Mouse (Mus musculus) lung, embryonic 15.5 days (tissue): ENCODE measurements around the gene Mrpl9. TPM values are rescaled to one million over a fixed set of nuclear protein-coding genes. Genes with fewer than 3 reads are reported as not detected.
A peak's percentile ranks its signal among the peaks of the same experiment; 100 is the strongest.

ENCODE experiments used
- ATAC-seq: fragments of 200-750 bp; cut with Nextera tagmentation; 2 replicates; pipeline ENCODE4 v1.8.0; 2017; ENCODE audit warnings: moderate number of reproducible peaks, borderline replicate concordance; ENCODE audit not compliant: low FRiP score, low TSS enrichment; ENCODE audit errors: extremely low read depth
- H3K27ac ChIP-seq: fragments of 300-500 bp; sonication (generic); 2 replicates; pipeline ENCODE4 v1.5.1; 2015; ENCODE audit warnings: moderate library complexity, mild to moderate bottlenecking, inconsistent platforms
- H3K27me3 ChIP-seq: fragments of 300-500 bp; sonication (generic); 2 replicates; pipeline ENCODE4 v1.6.1; 2015; ENCODE audit warnings: inconsistent platforms
- H3K36me3 ChIP-seq: fragments of 300-500 bp; sonication (generic); 2 replicates; pipeline ENCODE4 v1.6.1; 2015; ENCODE audit warnings: inconsistent platforms
- H3K4me1 ChIP-seq: fragments of 300-500 bp; sonication (generic); 2 replicates; pipeline ENCODE4 v1.6.1; 2015; ENCODE audit warnings: inconsistent platforms
- H3K4me2 ChIP-seq: fragments of 300-500 bp; sonication (generic); 2 replicates; pipeline ENCODE4 v1.6.1; 2015; ENCODE audit warnings: inconsistent platforms, mild to moderate bottlenecking, moderate library complexity
- H3K4me3 ChIP-seq: fragments of 300-500 bp; sonication (generic); 2 replicates; pipeline ENCODE4 v1.5.1; 2015; ENCODE audit warnings: mild to moderate bottlenecking, inconsistent platforms
- H3K9ac ChIP-seq: fragments of 300-500 bp; sonication (generic); 2 replicates; pipeline ENCODE4 v1.6.1; 2015; ENCODE audit warnings: inconsistent platforms
- H3K9me3 ChIP-seq: fragments of 300-500 bp; sonication (generic); 2 replicates; pipeline ENCODE4 v1.6.1; 2016; ENCODE audit warnings: inconsistent platforms
- WGBS: fragments of 180-500 bp; shearing (Covaris S2); methylation state at CpG from one replicate; pipeline ENCODE4 v1.1.7; 2015; 5-methylcytosine and 5-hydroxymethylcytosine counted together
- polyA plus RNA-seq: library from polyadenylated mRNA; unstranded; fragments of >200 nt; fragmentation: Nextera tagmentation; extraction: Ambion mirVana; gene quantifications from 2 replicates; pipeline ENCODE4 v1.2.1, GENCODE M21; 2015

Gene Mrpl9
- polyA plus RNA-seq, 1 experiment from 2014 or later, result 62.6 TPM

GRCm38 (mm10) chr3:94430980-94431379 lies 12.1 kb upstream of the Mrpl9 start:
- H3K27me3 ChIP-seq, result no peaks in the 10 kb centered on the region
- no peak overlapping the region for H3K4me2 ChIP-seq
- no peaks in the 10 kb centered on the region for H3K9me3 ChIP-seq
- H3K4me1 ChIP-seq, result no peaks in the 10 kb centered on the region
- H3K4me3 ChIP-seq, result no peak overlapping the region
- no peaks in the 10 kb centered on the region for H3K36me3 ChIP-seq
- no peak overlapping the region for H3K27ac ChIP-seq
- 57% methylated on average over 2 of the region's 2 CpGs for WGBS
- no peak for ATAC-seq
- H3K9ac ChIP-seq, result no peak overlapping the region

- Histone ChIP-seq H3K4me1 (no peaks in the 10 kb centered on the region), H3K9me3 (no peaks in the 10 kb centered on the region), H3K36me3 (no peaks in the 10 kb centered on the region), H3K9ac (no peak overlapping the region), H3K27me3 (no peaks in the 10 kb centered on the region), H3K27ac (no peak overlapping the region), H3K4me3 (no peak overlapping the region), H3K4me2 (no peak overlapping the region)
- ATAC-seq, result no peak
- 64% methylated on average over 2 of the region's 2 CpGs for WGBS
Observed at GRCm38 (mm10) chr3:94434305-94434704, 8.8 kb upstream of the Mrpl9 start.

DNA sequence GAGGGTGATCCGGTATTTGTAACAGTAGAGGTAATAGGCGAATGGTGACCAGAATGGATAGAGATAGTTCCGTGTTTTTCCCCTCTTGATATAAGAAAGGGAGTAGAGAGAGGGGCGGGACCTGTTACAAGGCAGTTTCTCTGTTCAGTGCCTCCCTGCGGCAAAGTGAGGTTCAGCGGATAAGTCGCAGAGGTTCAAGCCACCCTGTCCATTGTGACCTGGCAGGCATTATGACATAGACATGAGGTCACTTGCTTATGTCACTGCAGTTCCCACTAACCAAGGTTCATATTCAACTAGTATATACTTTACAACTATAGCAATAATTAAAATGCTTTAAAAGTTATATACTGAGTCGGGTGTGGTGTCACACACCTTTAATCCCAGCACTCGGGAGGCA lies 6.7 kb upstream of the Mrpl9 start:
- no peaks in the 10 kb centered on the region for H3K36me3 ChIP-seq
- no peak overlapping the region for H3K4me3 ChIP-seq
- no peaks in the 10 kb centered on the region for H3K4me1 ChIP-seq
- no peak overlapping the region for H3K27ac ChIP-seq
- H3K9me3 ChIP-seq, result no peaks in the 10 kb centered on the region
- peaks cover 6% of the 10 kb centered on the region; the same call in 1 of the 2 replicates for H3K27me3 ChIP-seq
- H3K9ac ChIP-seq, result no peak overlapping the region
- no peak for ATAC-seq
- no peak overlapping the region for H3K4me2 ChIP-seq
- 78% methylated on average over 9 of the region's 9 CpGs for WGBS

- Histone ChIP-seq H3K4me3 (no peak overlapping the region), H3K4me2 (no peak overlapping the region), H3K9me3 (no peaks in the 10 kb centered on the region), H3K27me3 (peaks cover 6% of the 10 kb centered on the region; the same call in 1 of the 2 replicates), H3K9ac (no peak overlapping the region), H3K27ac (no peak overlapping the region), H3K4me1 (0 out of 2 replicates have a peak, but pooled peaks cover 7% of the 10 kb centered on the region), H3K36me3 (peaks cover 7% of the 10 kb centered on the region; the same call in 1 of the 2 replicates)
- WGBS, result 29% methylated on average over 3 of the region's 3 CpGs
- no peak for ATAC-seq
Observed at GRCm38 (mm10) chr3:94441182-94441581, 1.9 kb upstream of the Mrpl9 start.

- peaks cover 6% of the 10 kb centered on the region; the same call in 1 of the 2 replicates for H3K27me3 ChIP-seq
- ATAC-seq, result peak; percentile 53; the same call in 1 of the 2 replicates
- peak within 1 kb of the TSS; percentile 95 for H3K9ac ChIP-seq
- H3K27ac ChIP-seq, result peak within 1 kb of the TSS; percentile 64
- peaks cover 30% of the 10 kb centered on the region for H3K36me3 ChIP-seq
- WGBS, result 1% methylated on average over 24 of the region's 24 CpGs
- H3K4me1 ChIP-seq, result 0 out of 2 replicates have a peak, but pooled peaks cover 7% of the 10 kb centered on the region
- no peaks in the 10 kb centered on the region for H3K9me3 ChIP-seq
- H3K4me3 ChIP-seq, result peak within 1 kb of the TSS; percentile 81
- peak within 1 kb of the TSS; percentile 79 for H3K4me2 ChIP-seq
Observed at GRCm38 (mm10) chr3:94443597-94443964, 463 bp downstream of the Mrpl9 start, which contains the start of gene Oaz3. Gene Oaz3 (minus strand): TSS chr3:94443915.

DNA sequence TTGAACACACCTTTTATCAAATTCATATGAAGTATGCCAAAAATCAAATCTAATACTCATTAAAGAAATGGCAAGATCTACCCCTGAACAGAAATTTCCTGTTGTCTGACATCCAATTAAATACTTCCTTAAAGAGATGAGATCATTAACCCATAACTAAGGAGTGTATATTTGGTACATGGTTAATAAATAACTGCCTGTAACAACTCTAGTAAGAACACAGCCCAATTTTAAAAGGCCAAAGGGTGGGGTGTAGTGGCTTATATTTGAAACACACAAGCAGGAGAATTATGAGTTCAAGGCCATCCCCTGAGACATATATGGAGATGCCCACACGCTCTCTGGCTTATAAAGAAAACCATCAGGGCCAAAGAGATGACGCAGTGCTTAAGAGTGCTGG lies 6.3 kb downstream of the Mrpl9 start:
- 0 out of 2 replicates have a peak, but pooled peaks cover 1% of the 10 kb centered on the region for H3K4me1 ChIP-seq
- H3K9me3 ChIP-seq, result no peaks in the 10 kb centered on the region
- no peak overlapping the region for H3K27ac ChIP-seq
- no peak for ATAC-seq
- H3K9ac ChIP-seq, result no peak overlapping the region
- H3K4me3 ChIP-seq, result no peak overlapping the region
- WGBS, result 88% methylated on average over 2 of the region's 2 CpGs
- peaks cover 39% of the 10 kb centered on the region for H3K36me3 ChIP-seq
- no peak overlapping the region for H3K4me2 ChIP-seq
- H3K27me3 ChIP-seq, result no peaks in the 10 kb centered on the region

DNA sequence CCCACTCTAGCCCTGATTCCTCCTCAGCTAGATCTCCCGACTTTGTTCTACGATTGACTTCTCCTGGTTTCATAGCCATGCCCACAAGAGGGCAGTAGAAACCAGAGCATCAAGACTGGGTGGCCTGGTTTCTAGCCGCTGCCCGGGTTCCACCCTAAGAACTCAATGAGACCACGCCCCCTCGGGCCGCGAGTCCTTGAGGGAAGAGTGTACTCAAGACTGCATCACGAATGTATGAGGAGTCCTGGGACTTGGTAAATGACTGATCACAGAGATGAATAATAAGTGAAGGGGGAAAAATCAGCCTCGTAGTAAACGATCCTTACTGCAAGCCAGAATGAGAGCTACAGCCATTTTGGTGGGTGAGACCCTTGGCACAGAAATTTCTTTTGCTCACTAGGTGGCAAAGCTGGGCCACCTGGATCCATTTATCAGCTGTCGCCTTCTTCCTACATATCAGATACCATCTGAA lies 13.4 kb downstream of the Mrpl9 start:
- Histone ChIP-seq H3K4me3 (peak overlapping the region; percentile 27), H3K27ac (no peak overlapping the region), H3K9me3 (no peaks in the 10 kb centered on the region), H3K36me3 (no peaks in the 10 kb centered on the region), H3K27me3 (no peaks in the 10 kb centered on the region), H3K4me2 (peak overlapping the region; percentile 51), H3K9ac (no peak overlapping the region), H3K4me1 (no peaks in the 10 kb centered on the region)
- ATAC-seq, result peak; percentile 92
- 2% methylated on average over 12 of the region's 12 CpGs for WGBS

GRCm38 (mm10) chr3:94457055-94457454 lies 13.9 kb downstream of the Mrpl9 start:
- no peak overlapping the region for H3K4me3 ChIP-seq
- H3K36me3 ChIP-seq, result no peaks in the 10 kb centered on the region
- peak overlapping the region; percentile 51 for H3K4me2 ChIP-seq
- H3K9me3 ChIP-seq, result no peaks in the 10 kb centered on the region
- no peaks in the 10 kb centered on the region for H3K4me1 ChIP-seq
- no peaks in the 10 kb centered on the region for H3K27me3 ChIP-seq
- no peak for ATAC-seq
- no peak overlapping the region for H3K9ac ChIP-seq
- H3K27ac ChIP-seq, result no peak overlapping the region
- 63% methylated on average over 3 of the region's 3 CpGs for WGBS

DNA sequence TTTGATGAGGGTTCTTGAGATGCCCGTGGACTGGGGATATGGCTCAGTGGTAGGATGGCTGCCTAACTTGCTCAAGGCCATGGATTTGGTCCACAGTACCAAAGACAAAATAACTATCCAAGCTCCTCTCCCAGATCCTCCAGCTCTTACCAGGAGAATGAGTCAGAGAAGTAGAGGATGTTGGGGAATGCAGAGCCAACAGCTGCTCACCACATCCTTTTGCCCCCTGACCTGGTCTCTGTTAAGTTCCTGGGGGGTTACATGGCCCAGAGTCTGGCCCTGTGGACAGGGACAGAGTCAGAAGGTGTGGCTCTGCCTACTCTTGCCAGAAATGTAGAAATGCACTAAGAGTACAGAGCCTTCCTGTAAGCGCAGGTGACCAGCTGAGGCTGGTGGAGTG lies 16.7 kb downstream of the Mrpl9 start:
- Histone ChIP-seq H3K4me3 (no peak overlapping the region), H3K9ac (no peak overlapping the region), H3K4me2 (no peak overlapping the region), H3K27ac (no peak overlapping the region), H3K4me1 (no peaks in the 10 kb centered on the region), H3K36me3 (no peaks in the 10 kb centered on the region), H3K9me3 (no peaks in the 10 kb centered on the region), H3K27me3 (no peaks in the 10 kb centered on the region)
- no peak for ATAC-seq
- 88% methylated on average over 2 of the region's 2 CpGs for WGBS

- Histone ChIP-seq H3K4me1 (no peaks in the 10 kb centered on the region), H3K9ac (no peak overlapping the region), H3K27me3 (no peaks in the 10 kb centered on the region), H3K36me3 (no peaks in the 10 kb centered on the region), H3K4me2 (no peak overlapping the region), H3K27ac (no peak overlapping the region), H3K4me3 (no peak overlapping the region), H3K9me3 (no peaks in the 10 kb centered on the region)
- 40% methylated on average over 11 of the region's 11 CpGs for WGBS
- no peak for ATAC-seq
Observed at GRCm38 (mm10) chr3:94463926-94464578, 20.9 kb downstream of the Mrpl9 start.

- WGBS, result 77% methylated on average over 13 of the region's 13 CpGs
- ATAC-seq, result no peak
- no peaks in the 10 kb centered on the region for H3K4me1 ChIP-seq
- H3K36me3 ChIP-seq, result no peaks in the 10 kb centered on the region
- H3K9me3 ChIP-seq, result no peaks in the 10 kb centered on the region
- no peaks in the 10 kb centered on the region for H3K27me3 ChIP-seq
- H3K4me3 ChIP-seq, result no peak overlapping the region
- no peak overlapping the region for H3K4me2 ChIP-seq
- H3K9ac ChIP-seq, result no peak overlapping the region
- H3K27ac ChIP-seq, result no peak overlapping the region
Observed at GRCm38 (mm10) chr3:94465632-94466430, 22.7 kb downstream of the Mrpl9 start.

- no peaks in the 10 kb centered on the region for H3K36me3 ChIP-seq
- no peak overlapping the region for H3K4me3 ChIP-seq
- peaks cover 10% of the 10 kb centered on the region for H3K4me1 ChIP-seq
- WGBS, result 46% methylated on average over 3 of the region's 3 CpGs
- no peak overlapping the region for H3K4me2 ChIP-seq
- H3K9ac ChIP-seq, result no peak overlapping the region
- no peaks in the 10 kb centered on the region for H3K27me3 ChIP-seq
- H3K27ac ChIP-seq, result no peak overlapping the region
- ATAC-seq, result no peak
- H3K9me3 ChIP-seq, result no peaks in the 10 kb centered on the region
Observed at GRCm38 (mm10) chr3:94468931-94469330, 25.8 kb downstream of the Mrpl9 start.
